Mouse (Mus musculus): ENCODE measurements around the gene Slc25a26. TPM values are rescaled to one million over a fixed set of nuclear protein-coding genes. Genes with fewer than 3 reads are reported as not detected.

The Slc25a26 gene
- total RNA-seq (2021): 10 to 100 TPM; 13.3 to 16.1 TPM
- long read RNA-seq, experiment 1, partial matches to known transcripts: 1 of 8 reads
- long read RNA-seq, experiment 1, other reads (novel, unspliced or antisense): 6 of 8 reads
- long read RNA-seq, experiment 2, partial matches to known transcripts: 1 of 7 reads
- long read RNA-seq, experiment 2, other reads (novel, unspliced or antisense): 4 of 7 reads

DNA sequence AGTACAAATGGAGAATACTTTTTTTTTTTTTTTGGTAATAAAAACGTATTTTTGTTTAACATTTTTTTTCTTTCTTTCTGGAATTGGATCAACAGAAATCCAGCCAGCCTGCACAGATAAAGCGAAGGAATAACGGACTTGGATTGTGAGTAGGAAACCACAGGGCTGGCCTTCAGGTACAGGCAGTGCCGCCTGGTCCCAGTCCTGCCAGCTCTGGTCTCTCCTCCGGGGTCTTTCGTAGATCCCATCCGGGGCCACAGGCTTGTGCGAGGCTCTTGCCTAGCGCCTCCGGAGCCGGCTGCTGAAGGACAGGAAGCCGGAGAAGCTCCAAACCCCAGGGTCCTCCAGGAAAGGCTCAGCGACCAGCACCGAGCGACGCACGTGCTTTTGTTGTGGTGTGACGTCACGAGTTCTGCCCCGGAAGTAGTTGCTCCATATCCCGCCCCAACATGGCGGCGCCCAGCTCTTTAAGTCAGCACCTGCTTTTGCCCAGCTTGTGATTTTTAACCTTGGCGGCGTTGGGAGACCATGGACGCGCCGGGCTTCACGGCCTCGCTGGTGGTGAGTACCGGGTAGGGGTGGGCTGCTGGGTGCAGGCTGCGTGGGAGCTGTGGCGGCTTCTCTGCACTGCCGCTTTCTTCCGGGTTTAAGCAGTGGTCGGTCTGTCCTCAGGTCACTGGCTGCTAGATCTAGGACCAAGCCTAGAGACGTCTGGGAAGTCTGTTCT is at the start of gene Slc25a26:
Slc25a26 (plus strand) TSS at position 435 of the 727 bp plus-strand sequence.
- peak; percentile 78 for DNase-seq

DNA sequence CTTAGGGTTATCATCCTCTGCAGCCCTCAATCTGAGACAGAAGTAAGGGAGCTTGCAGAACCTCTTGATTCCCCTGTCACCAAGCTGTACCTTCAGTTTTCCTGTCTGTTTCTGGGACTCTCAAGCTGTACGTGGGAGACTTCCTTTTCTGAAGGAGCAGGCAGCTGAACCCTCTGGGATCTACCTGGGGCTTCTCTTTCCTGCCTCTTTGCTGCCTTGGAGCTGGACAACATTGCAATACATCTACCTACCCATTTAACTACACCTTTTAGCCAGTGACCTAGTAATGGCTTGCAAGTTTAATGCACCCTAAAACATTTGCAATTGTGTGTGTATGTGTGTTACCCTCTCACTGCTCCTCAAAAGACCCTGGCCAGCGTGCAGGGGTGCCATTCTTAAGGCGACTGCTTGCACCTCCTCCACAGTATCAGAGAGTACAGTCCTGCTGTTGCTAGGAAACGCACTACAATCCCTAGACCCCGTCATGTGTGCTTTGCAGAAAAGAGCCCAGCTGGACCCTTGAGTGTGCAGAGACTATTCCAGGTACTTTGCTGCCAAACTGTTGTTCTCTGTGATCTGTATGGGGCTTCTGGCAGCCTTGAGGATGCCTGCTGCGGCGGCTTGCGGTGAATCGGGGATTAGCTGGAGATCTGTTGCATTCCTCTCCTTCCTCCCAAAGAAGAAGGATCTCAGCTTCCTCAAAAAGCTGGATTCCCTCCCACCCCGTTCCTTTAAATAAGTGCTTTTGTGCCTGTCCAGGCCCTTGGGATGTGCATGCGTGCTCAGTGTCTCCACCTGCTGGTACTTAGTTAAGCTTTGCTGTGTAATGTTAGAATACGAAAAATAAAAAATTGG is 35.9 kb upstream of the Slc25a26 start:
- peak; percentile 13 for DNase-seq

DNA sequence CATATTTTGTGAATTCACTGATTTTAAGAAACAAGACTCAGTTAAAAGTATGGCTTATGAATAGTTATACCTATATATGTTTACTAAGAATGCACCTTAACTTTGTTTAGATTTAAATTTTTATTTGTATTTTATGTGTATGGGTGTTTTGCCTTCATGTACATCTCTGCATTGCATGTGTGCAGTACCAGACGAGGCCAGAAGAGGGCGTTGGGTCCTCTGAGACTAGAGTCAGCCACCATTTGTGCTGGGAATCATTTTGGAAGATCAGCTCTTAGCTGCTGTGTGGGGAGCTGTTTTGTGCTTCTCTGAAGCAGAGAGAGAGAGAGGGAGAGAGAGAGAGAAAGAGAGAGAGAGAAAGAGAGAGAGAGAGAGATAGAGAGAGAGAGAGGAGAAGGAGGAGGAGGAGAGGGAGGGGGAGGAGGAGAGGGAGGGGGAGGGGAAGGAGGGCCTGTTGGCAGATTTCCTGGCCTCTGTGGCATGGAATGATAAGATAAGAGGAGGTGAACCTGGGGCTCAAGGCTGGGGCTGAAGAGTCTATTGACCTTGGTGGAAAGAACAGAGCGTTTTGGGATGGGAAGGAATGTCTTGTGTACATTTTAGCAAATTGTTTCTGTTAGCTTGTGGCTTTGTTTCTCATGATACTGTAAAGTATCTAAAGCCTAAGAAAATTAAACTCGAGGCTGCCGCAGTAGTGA is 33.5 kb upstream of the Slc25a26 start:
- no peak for DNase-seq

DNA sequence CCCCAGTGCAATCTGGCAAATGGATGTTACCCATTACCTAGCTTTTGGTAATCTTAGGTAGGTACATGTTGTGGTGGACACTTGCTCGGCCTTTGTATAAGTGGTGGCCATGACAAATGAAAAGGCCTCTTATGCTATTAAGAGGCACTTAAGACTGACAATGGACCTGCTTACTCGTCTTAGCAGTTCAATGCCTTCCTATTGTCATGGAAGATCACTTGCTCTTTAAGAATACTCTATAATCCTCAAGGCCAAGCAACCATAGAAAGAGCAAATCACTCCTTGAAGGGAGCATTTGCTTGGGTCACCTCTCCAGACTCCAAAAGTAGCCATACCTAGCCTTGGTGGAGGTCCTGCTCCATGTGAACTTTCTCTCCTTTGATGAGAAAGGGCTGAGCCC is 7.4 kb upstream of the Slc25a26 start:
- DNase-seq: no peak

DNA sequence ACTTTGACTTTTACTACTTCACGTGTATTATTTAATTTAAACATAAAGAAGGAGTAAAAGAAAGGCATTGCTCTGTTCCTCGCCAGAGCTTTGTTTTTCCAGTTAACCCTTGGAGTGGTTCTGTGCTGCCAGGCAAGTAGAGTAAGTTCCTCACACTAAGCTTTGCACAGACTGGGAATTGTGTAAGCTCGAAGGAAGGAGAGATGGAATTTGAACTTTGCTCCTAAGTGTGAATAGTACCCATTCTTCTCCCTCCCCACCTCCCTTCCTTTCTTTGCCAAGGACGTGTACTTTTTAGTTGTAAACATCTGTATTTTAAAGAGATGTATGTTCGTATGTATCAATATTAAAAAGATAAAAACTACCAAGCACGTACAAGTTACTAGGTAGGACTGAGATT is 3.8 kb downstream of the Slc25a26 start:
- no peak for DNase-seq

DNA sequence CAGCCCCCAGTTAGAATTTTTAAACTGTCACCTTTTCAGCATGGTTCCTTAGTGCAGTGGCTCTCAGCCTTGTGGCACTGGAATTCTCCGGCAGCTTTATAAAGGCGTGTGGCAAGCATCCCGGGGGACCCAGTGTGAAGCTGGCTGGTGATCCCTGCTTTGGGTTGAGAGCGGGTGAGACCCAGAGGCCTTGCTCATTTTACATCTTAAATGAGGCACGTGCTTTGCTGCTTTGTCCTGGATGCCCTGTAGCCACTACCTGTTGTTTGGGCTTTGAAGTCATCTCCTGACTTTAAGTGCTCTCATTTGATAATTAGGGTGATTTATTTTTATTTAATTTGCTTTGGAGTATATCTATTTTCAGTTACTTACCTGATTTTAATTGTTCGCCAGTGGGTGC is 7.8 kb downstream of the Slc25a26 start:
- DNase-seq: no peak

DNA sequence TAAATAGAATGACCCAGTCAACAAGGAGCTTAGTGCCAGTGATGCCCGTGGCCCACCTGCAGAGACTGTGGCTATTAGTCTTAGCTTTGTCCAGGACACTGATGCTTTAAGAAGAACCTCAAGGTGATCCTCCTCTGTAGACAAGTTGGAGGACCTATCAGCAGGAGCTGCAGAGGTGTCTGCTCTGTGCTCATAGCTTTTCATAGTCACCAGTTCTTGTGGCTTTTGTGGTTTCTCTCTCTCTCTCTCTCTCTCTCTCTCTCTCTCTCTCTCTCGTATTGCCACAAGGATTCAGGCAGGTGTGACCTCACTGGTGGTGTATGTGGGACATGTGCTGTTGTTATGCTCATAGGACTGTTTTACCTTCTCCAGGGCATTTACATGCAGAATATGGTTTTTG is 8.7 kb downstream of the Slc25a26 start:
- DNase-seq: no peak

DNA sequence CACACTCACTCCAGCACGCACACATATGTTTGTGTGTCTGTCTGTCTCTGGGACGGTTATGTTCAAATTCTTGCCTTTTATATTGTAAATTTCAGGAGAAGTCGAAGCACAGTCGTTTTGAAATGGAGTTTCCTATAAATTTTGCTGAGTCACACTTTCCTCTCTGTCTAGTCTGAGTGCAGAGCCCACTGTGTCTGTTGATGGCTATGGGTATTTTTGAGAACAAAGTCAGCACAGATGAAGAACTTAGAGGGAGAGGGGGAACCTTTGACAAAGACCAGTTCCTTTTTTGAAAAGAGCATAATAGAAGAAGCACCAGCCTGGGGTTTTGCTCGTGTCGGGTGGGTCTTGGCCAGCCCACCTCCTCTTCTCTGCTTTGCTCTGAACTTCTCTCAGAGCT is 9.1 kb downstream of the Slc25a26 start:
- DNase-seq: no peak

DNA sequence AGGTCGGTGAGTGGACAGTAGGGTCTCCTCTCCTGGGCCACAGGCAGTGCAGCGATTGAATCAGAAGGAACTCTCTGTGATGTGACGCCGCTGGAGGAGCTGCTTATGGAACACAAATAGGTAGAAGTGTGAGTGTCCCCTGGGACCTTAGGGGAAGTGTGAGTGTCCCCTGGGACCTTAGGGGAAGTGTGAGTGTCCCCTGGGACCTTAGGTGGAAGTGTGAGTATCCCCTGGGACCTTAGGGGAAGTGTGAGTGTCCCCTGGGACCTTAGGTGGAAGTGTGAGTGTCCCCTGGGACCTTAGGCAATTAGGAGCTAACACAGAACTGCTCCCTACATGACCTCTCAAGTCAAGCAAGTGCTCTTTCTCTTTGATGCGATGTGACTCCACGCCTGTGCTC is 18.0 kb downstream of the Slc25a26 start:
- no peak for DNase-seq

DNA sequence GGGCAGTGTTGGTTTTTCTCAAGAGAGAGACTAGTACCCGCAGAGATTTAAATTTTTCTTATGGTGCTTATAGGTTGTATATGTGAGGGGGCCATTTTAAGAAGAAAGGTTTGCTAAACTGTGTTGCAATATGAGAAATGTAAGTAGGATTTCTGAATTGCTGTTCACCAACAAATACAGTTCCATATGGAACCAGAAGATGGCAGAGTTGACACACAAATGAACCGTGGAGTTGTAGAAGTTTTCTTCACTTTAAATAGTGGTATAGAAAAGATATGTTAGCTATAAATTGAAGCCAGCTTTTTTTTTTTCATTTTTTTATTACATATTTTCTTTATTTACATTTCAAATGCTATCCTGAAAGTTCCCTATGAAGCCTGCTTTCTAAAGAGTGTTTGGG is 24.2 kb downstream of the Slc25a26 start:
- DNase-seq: no peak

DNA sequence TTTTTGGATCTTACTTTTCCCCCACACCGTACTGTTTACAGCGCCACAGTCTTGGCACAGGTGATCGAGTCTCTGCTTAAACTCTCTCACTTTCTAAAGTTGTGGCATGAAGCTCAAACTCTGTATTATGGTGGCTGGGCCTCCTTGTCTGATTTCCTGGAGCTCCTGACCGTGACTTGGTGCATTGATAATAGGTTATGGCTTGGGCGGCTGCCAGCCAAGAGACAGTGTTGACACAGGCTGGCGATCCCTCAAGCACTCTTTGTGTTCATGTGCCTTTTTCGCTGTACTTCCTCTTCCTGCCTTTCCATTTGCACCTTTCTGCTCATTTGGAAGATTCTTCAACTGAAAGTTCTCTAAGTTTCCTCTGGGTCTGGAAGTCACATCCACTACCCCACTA is 30.6 kb downstream of the Slc25a26 start:
- no peak for DNase-seq

DNA sequence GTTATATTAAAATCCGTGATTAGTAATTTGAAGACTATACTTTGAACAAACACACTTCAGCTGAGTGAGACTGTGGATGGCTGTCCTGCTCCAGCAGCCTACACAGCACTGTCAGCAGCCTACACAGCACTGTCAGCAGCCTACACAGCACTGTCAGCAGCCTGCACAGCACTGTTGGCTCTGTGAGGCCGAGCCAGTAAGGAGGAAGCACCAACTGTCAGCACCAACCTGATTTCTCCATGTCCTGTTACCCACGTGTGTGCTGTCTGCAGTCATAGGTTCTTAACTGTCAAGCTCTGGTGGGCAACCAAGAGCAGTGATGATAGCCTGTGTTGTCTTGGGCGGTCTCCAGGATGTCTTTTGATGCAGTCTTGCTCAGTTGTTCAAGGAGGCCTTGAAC is 32.0 kb downstream of the Slc25a26 start:
- no peak for DNase-seq

DNA sequence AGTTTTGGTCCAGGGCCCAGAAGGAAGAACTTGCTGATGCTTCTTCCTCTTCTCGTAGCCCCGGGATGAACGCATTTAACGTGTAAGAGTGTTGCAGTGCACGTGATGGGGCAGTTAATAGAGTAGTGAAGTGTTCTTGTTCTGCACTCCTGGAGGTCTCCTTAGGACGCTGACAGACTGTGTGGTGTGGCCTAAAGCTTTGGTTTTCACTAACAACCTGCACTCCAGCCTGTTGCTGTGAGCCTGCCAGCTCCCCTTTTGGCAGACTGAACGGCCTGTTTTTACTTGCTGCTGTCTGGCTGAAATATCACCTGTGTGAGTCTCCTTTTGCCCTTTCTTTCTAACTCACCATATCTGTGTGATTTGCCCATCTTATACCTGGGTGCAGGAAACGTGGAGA is 36.3 kb downstream of the Slc25a26 start:
- DNase-seq: no peak

DNA sequence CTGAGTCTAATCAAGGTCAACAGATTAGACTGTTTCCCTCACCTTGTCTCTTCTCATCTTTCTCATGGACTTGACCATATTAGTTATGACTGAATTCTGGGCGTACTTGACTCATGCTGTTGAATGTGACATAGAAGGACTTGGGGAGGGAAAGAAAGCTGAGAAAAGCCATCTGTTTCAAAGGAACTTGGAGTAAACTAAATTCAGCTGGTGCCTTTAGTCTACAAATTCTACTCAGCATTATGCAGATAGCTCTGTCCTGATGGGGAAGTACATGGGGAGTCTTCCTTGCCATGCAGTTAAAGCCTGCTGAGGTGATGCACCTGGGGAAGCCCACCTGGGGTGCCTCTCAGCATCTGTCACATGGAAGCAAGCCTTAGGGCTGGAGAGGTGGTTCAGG is 37.5 kb downstream of the Slc25a26 start:
- DNase-seq: no peak

DNA sequence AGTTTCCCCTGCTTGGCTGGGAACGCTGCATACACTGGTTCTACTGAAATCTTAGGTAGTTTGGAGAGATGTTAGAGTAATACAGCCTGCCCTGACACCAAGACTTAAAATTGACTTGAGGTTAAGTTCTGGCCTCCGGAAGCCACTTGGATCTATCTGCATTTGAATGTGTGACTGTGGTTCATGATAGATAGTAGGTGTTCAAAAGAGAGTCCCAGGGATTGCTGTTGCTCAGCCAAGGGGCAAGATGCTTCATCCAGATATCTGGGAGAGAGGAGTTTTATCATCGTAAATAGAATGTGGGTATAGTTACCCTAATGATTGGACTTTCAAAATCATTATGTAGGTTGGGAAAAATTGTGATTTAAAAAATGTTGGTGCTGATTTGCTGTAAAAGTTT is 40.0 kb downstream of the Slc25a26 start:
- no peak for DNase-seq

DNA sequence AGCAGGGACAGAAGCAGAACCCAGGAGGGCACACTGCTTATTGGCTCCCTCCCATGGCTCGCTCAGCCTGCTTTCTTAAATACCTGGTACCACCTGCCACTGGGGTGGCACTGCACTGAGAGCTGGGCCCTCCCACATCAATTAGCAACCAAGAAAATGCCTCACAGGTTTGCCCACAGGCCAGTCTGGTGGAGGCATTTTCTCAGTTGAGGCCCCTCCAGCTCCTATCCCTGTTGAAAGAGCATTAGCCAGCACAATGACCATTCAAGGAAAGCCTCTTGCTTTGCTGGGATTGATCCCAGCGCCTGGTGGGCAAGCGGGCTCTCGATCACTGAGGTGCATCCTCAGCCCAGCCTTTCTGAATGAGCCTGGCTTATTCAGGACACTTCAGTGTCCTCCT is 40.5 kb downstream of the Slc25a26 start:
- no peak for DNase-seq

DNA sequence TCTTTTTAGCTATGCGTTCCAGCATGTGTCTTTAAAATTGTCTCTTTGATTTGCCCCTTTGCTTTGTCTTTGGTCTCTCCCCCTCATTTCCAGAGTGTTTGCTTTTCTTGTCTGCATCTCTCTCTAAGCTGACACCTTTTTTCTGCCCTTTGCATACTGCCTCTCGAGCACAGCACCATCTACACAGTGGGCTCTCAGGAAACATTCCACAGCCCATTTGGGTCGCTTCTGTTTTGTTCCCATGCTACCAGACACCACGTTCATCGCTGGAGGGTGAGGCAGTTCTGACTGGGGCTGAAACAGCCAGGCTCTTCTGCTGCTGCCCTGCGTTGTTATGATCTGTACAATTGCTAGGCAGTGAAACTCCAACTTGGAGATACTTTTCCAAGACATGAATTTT is 41.0 kb downstream of the Slc25a26 start:
- DNase-seq: no peak

DNA sequence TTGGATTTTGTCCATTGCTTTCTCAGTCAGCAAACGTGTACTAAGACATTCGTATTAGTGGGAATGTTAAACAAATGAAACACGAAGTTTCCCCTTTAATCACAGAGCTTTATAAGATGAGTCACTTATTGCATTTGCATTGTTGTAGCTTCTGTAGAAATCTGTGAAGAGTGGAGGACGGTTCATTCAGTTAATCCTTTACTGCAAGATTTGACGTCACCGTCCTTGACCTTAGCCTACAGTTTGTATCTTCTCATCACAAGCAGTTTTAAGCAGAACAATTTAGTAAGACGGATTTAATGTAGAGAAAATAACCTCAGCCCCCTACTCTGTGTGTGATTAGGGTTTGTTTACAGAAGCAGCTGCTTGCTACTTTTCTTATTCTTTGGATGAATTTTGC is 41.7 kb downstream of the Slc25a26 start:
- DNase-seq: no peak

DNA sequence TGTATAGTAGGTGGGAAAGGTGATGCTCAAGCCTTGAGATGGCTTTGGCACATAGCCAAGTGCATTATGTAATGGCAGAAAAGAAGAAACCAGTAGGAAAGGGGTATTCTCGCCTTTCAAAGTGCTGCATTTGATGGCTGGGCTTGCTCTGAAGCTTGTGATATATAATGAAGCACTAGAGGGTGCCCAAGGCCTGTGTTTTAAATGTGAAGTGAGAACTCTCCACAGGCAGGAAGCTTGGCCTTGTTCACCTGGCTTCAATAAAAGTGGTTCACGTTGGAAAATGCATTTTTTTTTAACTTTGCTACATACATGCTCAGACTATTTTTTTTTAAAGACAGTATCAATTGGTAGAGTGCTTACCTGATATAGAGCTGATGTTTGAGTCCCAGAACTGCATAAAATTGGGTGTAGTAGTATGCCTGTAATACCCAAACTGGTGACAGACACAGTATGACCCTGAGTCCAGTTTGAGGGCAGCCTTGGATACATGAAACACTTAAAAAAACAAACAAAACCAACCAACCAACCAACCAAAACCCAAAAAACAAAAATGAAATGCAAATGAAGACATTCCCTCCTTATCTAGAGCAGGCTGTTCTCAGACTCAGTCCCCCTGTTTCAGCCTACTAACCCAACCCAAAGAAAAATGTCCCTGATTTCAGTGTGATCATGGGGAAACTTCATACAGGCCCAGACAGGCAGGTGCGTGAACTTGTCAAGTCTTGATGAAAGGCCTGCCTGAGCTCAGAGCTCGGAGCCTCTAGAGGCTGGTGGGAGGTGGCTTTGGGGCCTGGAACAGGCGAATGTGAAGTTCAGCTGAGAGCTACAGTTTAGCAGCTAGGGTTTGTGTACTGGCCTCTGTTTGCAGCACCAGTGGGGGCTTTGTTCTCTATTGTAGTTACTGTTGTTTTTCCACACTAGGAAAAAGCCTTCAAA is 44.0 kb downstream of the Slc25a26 start:
- no peak for DNase-seq

DNA sequence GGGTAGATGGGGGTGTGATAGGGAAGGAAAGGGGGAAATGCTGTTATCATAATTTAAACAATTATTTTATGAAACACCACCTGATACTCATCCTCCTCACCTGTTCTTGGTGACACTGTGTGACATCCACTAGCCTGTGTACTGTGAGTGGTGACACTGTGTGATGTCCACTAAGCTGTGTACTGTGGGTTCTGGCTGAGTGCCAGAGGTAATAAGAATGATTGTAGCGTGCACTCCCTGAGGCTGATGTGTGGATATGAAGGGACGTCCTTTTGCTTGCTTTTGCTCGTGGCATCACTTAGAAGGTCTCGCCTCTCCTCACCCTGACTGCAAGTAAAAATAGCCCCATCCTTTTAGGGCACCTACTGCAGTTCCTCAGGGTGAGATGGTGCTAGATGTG is 47.1 kb downstream of the Slc25a26 start:
- no peak for DNase-seq

DNA sequence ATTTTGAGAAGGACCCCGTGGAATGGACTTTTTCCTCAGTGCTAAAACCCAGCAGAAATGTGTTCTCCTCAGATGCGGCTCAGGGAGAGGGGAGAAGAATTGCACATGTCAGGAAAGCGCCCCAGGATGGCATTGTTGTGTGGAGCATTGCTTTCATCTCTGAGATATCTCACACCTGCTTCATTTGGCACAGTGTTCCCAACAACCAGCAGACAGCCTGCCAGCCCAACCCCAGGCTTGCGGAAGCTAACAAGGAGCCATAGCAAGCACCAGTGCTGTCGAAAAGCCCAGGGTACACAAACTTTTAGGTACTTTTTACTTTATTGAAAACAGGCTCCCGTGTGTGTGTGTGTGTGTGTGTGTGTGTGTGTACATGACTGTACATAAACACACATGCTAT is 50.2 kb downstream of the Slc25a26 start:
- DNase-seq: no peak

DNA sequence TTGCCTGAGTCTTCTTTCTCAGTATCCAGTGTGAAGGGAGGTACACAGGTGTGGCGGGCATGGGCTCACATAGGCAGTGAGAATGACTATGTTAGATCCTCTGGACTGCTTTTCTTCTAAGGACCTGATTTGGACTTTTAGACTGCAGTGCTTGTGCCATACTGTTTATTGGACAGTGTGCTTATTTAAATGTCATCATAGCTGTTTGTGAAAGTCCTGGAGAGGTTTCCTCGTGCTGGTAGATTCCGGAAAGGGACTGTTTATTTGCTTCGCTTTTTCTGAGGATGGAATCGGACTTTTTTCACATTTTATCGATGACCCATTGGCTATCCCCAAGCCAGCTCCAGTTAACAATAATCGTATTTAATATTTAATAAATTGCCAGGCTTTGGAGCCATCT is 50.7 kb downstream of the Slc25a26 start:
- no peak for DNase-seq
